Mouse (Mus musculus) olfactory bulb, adult 2 months (tissue): Measurements from ENCODE around the gene Lsm10. TPM values are rescaled to one million over a fixed set of nuclear protein-coding genes. Genes with fewer than 3 reads are reported as not detected.

Experiments
- H3K27ac ChIP-seq: fragments of 200-500 bp; 2 replicates; pipeline ENCODE4 v1.5.1; 2012; ENCODE audit warnings: low read depth, low read length; ENCODE audit not compliant: insufficient read depth
- H3K4me1 ChIP-seq: fragments of 200-500 bp; 2 replicates; pipeline ENCODE4 v1.6.1; 2012; ENCODE audit warnings: low read length; ENCODE audit not compliant: control insufficient read depth, insufficient read depth
- H3K4me3 ChIP-seq: fragments of 200-500 bp; 2 replicates; pipeline ENCODE4 v1.5.1; 2012; ENCODE audit warnings: mild to moderate bottlenecking, low read depth, low read length, moderate library complexity; ENCODE audit not compliant: insufficient read depth
- CTCF ChIP-seq: fragments of 200-500 bp; IDR thresholded peaks from 2 replicates; pipeline ENCODE4 v1.5.1; 2012; ENCODE audit warnings: low read depth, mild to moderate bottlenecking, low read length, moderate library complexity; ENCODE audit not compliant: insufficient read depth
- POLR2A ChIP-seq: fragments of 200-500 bp; IDR thresholded peaks from 2 replicates; pipeline ENCODE4 v1.6.1; 2012; ENCODE audit warnings: mild to moderate bottlenecking, low read depth, low read length, moderate library complexity; ENCODE audit not compliant: insufficient read depth
- WGBS: fragments of 180-500 bp; shearing (Covaris S2); methylation state at CpG from one replicate; pipeline ENCODE4 v1.1.7; 2018; 5-methylcytosine and 5-hydroxymethylcytosine counted together
- polyA plus RNA-seq: library from polyadenylated mRNA; stranded (reverse); fragments of >200 nt; gene quantifications from 2 replicates; pipeline ENCODE4 v1.2.4, GENCODE M21; 2012; ENCODE audit warnings: low replicate concordance; ENCODE audit not compliant: missing spikeins, insufficient read depth, insufficient read length

Gene Lsm10
- not detected in 2 replicates for polyA plus RNA-seq

- TF ChIP-seq CTCF, result no peak; the same call in 1 of the 2 replicates
- TF ChIP-seq POLR2A, result peak; percentile 74
- Histone ChIP-seq H3K4me1 (peaks cover 20% of the 10 kb centered on the region), H3K27ac (peak within 1 kb of the TSS; percentile 90), H3K4me3 (peak within 1 kb of the TSS; percentile 90)
- 2% methylated on average over 37 of the region's 37 CpGs for WGBS
These were observed at the start of gene Lsm10 for GRCm38 (mm10) chr4:126096464-126097111. Gene Lsm10 (plus strand): TSS chr4:126096623.

- H3K4me3 ChIP-seq, result peak within 1 kb of the TSS; percentile 57
- under 1% methylated on average over 56 of the region's 56 CpGs for WGBS
- TF ChIP-seq CTCF, result no peak
- no peak for TF ChIP-seq POLR2A
- no peak within 1 kb of the TSS for H3K27ac ChIP-seq
- peaks cover 5% of the 10 kb centered on the region for H3K4me1 ChIP-seq
These were observed 49.4 kb upstream of the Lsm10 start, which contains the start of gene Mrps15 for GRCm38 (mm10) chr4:126046851-126047585. Gene Mrps15 (plus strand): TSS chr4:126046925.

GRCm38 (mm10) chr4:126051617-126052016 lies 44.8 kb upstream of the Lsm10 start:
- peaks cover 5% of the 10 kb centered on the region for H3K4me1 ChIP-seq
- WGBS, result 64% methylated on average over 7 of the region's 7 CpGs
- no peak overlapping the region for H3K27ac ChIP-seq
- no peak for TF ChIP-seq POLR2A
- no peak for TF ChIP-seq CTCF
- H3K4me3 ChIP-seq, result no peak overlapping the region

- WGBS, result 17% methylated on average over 19 of the region's 19 CpGs
- Histone ChIP-seq H3K27ac (no peak overlapping the region), H3K4me3 (peak overlapping the region; percentile 82), H3K4me1 (peaks cover 4% of the 10 kb centered on the region)
- TF ChIP-seq CTCF (no peak), POLR2A (no peak)
These were observed 39.0 kb upstream of the Lsm10 start for GRCm38 (mm10) chr4:126057207-126058133.

- TF ChIP-seq POLR2A, result peak; percentile 33; the same call in 1 of the 2 replicates
- TF ChIP-seq CTCF, result no peak
- under 1% methylated on average over 57 of the region's 57 CpGs for WGBS
- H3K4me3 ChIP-seq, result peak within 1 kb of the TSS; percentile 82
- peaks cover 4% of the 10 kb centered on the region for H3K4me1 ChIP-seq
- peak within 1 kb of the TSS; percentile 38; the same call in 1 of the 2 replicates for H3K27ac ChIP-seq
These were observed 38.1 kb upstream of the Lsm10 start, which contains the start of gene Oscp1 for GRCm38 (mm10) chr4:126058134-126058996. Gene Oscp1 (plus strand): TSS chr4:126058565.

GRCm38 (mm10) chr4:126058997-126059362 lies 37.4 kb upstream of the Lsm10 start:
- WGBS, result 16% methylated on average over 9 of the region's 9 CpGs
- H3K4me1 ChIP-seq, result peaks cover 4% of the 10 kb centered on the region
- peak overlapping the region; percentile 82 for H3K4me3 ChIP-seq
- no peak overlapping the region; the same call in 1 of the 2 replicates for H3K27ac ChIP-seq
- no peak for TF ChIP-seq POLR2A

GRCm38 (mm10) chr4:126062856-126063255 lies 33.6 kb upstream of the Lsm10 start:
- no peak overlapping the region for H3K4me3 ChIP-seq
- H3K4me1 ChIP-seq, result peaks cover 4% of the 10 kb centered on the region
- TF ChIP-seq CTCF, result no peak
- TF ChIP-seq POLR2A, result no peak
- no peak overlapping the region for H3K27ac ChIP-seq
- WGBS, result 57% methylated on average over 1 of the region's 1 CpGs

- WGBS, result 87% methylated on average over 7 of the region's 7 CpGs
- H3K27ac ChIP-seq, result no peak overlapping the region
- TF ChIP-seq POLR2A (no peak), CTCF (no peak)
- peaks cover 2% of the 10 kb centered on the region for H3K4me1 ChIP-seq
- no peak overlapping the region for H3K4me3 ChIP-seq
These were observed 31.2 kb upstream of the Lsm10 start for GRCm38 (mm10) chr4:126065241-126065640.
